Mouse (Mus musculus) megakaryocyte, adult 5-6 weeks (primary cell): ENCODE measurements around the gene Atp2a1. TPM values are rescaled to one million over a fixed set of nuclear protein-coding genes. Genes with fewer than 3 reads are reported as not detected.

Experiments
- ATAC-seq: 2 replicates; pipeline ENCODE4 v1.8.0; 2016; ENCODE audit warnings: mild to moderate bottlenecking, inconsistent platforms; ENCODE audit not compliant: poor library complexity, severe bottlenecking
- total RNA-seq, 2 experiments: library from RNA; stranded (forward) in 1 of 2; stranded (reverse) in 1 of 2; fragments of 153-499, 151-499 nt in 1 of 2; fragments of 221-1000, 200-1000 nt in 1 of 2; gene quantifications; 2 replicates each; pipeline versions ENCODE4 v1.2.3 to v1.2.4; 2015 to 2017

The Atp2a1 gene
- total RNA-seq, 2 experiments from 2014 or later, result 0.07 TPM; not detected in 1

- ATAC-seq, result no peak
Measured at GRCm38 (mm10) chr7:126455242-126455641, 7.7 kb downstream of the Atp2a1 start.

GRCm38 (mm10) chr7:126453861-126454260 lies 9.0 kb downstream of the Atp2a1 start:
- ATAC-seq, result no peak

DNA sequence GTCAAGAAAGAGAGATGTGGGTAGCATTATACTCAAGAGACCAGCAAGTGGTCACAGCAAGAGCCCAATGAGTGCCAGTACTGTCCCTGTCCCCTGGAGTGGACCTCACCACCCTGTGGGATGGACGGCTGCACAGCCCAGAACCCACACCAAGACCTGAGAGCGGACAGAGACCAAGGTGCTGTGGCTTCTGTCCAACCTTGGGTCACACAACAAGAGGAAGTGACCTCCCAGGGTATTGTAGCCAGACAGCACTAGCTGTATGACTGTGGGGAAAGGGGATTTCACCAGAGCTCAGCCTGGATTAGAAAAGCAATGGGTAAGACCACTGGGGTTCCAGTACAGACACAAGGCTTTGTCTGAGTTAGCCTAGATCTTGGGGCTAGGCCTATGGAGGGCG lies 10.7 kb downstream of the Atp2a1 start:
- no peak for ATAC-seq

DNA sequence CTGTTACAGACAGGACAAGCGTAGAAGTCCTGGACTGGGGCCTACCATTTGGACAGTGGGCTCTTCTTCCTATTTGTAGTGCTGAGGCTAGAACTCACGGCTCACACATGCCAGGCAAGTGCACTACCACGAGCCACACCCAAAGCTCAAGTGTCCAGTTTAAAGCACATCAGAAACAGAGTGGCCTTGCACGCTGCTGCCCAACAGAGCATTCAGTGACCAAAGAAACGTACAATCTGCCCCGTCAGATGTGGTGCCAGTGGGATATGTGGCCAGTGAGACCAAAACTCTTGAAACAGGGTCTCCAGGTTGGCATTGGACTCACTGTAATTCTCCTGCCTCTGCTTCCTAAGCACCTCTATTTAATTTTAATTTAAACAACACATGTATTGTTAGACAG lies 12.3 kb downstream of the Atp2a1 start:
- no peak for ATAC-seq

- ATAC-seq, result no peak
Measured at GRCm38 (mm10) chr7:126449991-126450390, 12.9 kb downstream of the Atp2a1 start.

GRCm38 (mm10) chr7:126448481-126448880 lies 14.4 kb downstream of the Atp2a1 start:
- peak; percentile 89 for ATAC-seq

GRCm38 (mm10) chr7:126446217-126446616 lies 16.7 kb downstream of the Atp2a1 start:
- ATAC-seq, result no peak

GRCm38 (mm10) chr7:126445104-126445815 lies 17.6 kb downstream of the Atp2a1 start:
- ATAC-seq, result no peak

GRCm38 (mm10) chr7:126444536-126444935 lies 18.4 kb downstream of the Atp2a1 start:
- ATAC-seq, result no peak

DNA sequence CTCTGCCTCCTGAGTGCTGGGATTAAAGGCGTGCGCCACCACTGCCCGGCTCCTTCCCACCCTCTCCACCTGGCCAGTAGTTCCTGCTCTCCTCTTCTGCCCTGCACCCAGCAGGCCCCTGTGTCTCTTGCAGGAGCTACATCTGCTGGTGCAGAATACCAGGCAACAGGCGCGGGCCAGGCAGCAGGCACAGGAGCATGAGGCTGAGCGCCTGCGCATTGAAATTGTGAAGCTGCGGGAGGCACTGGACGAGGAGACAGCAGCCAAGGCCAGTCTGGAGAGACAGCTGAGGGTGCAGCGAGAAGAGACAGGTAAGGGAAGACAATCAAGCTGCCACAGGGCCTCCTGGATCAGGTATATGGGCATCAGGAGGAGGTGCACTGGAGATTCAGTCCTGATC lies 18.9 kb downstream of the Atp2a1 start:
- ATAC-seq, result no peak

GRCm38 (mm10) chr7:126440134-126440533 lies 22.8 kb downstream of the Atp2a1 start:
- no peak for ATAC-seq

DNA sequence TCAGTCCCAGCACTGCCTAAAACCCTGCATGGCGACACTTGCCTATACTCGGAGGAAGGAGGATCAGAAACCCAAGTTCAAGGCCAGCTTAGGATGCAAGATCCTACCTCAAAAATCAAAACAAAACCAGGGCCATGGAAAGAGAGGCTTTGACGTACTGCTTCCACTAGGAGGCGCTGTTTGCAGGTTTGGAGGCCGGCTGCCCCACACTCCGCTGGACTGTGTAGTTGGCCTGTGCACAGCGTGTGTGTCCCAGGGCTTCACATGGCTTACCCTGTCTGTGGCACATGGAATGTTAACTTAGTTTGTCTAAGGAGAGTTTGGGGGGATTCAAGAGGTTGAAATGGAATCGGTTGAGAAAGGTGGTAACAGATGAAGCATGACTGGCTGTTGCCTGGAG lies 26.1 kb downstream of the Atp2a1 start:
- peak; percentile 93 for ATAC-seq

DNA sequence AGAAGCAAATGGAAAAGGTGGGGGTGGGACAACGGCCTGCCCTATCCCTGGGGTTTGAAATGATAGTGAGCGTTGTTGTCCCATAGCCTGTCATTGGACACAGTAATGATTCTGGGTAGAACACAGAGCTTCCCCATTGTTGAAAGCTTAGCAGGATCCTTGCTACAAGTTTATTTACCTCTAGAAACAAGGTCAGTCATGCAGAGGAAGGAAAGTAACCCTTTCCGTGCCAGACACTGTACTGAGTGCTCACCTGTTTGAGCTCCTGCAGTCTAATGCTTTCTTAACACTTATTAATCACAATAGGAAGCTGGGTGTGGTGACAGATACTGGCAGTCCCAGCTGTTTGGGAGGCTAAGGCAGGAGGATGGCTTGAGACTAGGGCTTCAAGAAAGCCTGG lies 27.1 kb downstream of the Atp2a1 start:
- ATAC-seq, result no peak

GRCm38 (mm10) chr7:126434726-126435125 lies 28.2 kb downstream of the Atp2a1 start:
- no peak for ATAC-seq

GRCm38 (mm10) chr7:126430167-126430566 lies 32.7 kb downstream of the Atp2a1 start:
- no peak for ATAC-seq

DNA sequence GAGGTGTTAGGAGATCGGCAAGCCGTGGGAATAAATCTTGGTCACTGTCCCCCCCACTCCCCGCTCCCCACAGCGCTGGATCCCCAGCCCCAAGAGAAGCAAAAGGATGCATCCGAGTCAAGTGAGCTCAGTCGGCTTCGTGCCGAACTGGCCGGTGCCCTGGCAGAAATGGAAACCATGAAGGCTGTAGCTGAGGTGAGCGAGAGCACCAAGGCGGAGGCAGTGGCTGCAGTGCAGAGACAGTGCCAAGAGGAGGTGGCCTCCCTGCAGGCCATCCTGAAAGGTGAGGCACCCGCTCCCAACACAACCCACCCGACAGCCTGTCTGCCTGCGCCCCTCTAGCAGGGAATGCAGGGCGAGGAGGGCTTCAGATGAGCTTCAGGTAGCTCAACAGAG lies 33.4 kb downstream of the Atp2a1 start:
- ATAC-seq, result 0 out of 2 replicates have a peak, but pooled peaks have one; percentile 2

- peak; percentile 82 for ATAC-seq
Measured at GRCm38 (mm10) chr7:126428631-126429502, 34.0 kb downstream of the Atp2a1 start, which contains the start of gene Rabep2. TSS of gene Rabep2 (plus strand) at chr7:126428759.

GRCm38 (mm10) chr7:126428154-126428553 lies 34.8 kb downstream of the Atp2a1 start:
- ATAC-seq, result 0 out of 2 replicates have a peak, but pooled peaks have one; percentile 6

- ATAC-seq, result no peak
Measured at GRCm38 (mm10) chr7:126427323-126427860, 35.5 kb downstream of the Atp2a1 start.

DNA sequence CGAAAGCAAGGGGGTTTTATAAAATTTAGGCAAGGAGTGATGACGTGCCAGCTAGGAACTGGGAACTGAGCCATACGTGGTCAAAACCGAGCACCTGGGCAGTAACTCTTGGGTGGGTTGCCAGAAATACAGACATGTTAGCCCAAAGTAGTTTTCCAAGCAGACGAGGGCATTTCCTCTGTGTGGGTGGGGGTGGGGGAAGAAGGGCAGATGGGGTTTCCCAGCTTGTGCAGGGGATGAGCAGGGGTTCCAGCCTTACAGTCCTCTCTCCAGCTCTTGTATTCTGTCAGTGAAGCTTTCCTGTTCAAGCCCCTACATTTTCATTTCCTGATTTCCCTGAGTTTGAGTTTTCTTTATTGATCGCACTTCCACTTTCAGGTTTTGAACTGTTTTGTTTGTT lies 38.7 kb downstream of the Atp2a1 start:
- no peak for ATAC-seq

DNA sequence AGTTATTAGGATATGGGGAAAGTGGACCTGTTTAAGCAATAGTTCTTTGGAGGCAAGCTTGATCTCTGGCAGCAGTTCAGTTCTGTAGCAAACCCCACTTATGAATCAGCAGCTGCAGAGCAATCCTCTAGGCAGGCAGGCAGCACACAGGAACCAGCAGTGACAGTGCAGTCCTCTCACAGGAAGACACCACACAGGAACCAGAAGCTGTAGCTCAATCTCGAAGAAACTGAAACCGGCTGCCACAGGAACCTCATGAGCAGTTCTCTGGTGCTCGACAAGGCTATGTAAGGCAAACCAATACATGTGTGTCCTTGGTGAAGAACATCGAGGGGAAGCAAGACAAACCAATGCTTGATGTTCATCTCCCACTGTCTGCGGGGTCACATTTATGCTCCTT lies 41.2 kb downstream of the Atp2a1 start:
- ATAC-seq, result peak; percentile 30; the same call in 1 of the 2 replicates

- ATAC-seq, result no peak
Measured at GRCm38 (mm10) chr7:126418496-126418895, 44.4 kb downstream of the Atp2a1 start.
